Mouse (Mus musculus) embryonic stem cell, embryonic (primary cell): ENCODE results near the gene Fam71e1.

Experiments used
- CTCF ChIA-PET, 4 experiments: fragments of 300-600 bp in 2 of 4; fragments of 350-600 bp in 2 of 4; sonication (Branson Sonifier 250); formaldehyde crosslinking; loops; one replicate each; lab custom pipeline; 2022; ENCODE audit warnings: inconsistent platforms in 2 of 4; lab: Charles Lee
- POLR2A ChIA-PET, 4 experiments: fragments of 300-600 bp in 2 of 4; fragments of 350-600 bp in 2 of 4; sonication (Branson Sonifier 250); formaldehyde crosslinking; loops; one replicate each; lab custom pipeline; 2022; ENCODE audit warnings: antibody characterized with exemption in 4 of 4, inconsistent platforms in 1 of 4; lab: Charles Lee

Fam71e1 gene

DNA sequence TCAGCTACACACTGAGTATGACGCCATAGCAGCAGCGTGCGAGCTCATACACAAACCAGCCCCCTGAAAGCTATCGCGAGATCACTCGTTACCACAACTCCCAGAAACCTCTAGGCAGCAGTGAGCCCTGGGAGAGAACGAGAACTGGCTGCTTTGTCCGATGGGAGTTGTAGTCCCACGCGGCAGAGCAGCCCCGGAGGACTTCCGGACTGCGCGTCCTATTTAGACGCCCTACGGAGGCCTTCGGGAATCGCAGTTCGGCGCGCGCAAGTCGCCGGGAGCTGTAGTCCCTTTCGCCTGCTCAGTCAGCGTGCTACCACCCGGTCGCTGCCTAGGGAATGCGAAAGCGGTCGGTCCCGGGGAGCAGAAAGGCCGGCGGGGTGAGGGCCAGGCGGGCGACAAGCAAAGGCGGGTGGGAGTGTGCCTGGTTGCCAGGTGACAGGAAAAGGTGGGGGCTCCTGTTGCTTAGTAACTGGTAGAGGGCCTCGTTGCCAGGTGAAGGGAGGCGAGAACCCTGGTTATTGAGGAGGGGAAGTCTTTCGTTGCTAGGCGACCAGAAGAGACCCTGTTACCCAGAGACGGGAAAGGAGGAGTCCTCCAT is 28.5 kb upstream of the Fam71e1 start, which contains the start of gene Josd2:
Gene Josd2 (plus strand): TSS at position 170 of the 601 bp plus-strand sequence.
- POLR2A ChIA-PET = interaction anchor here in 3 of 4 experiments (0.5 to 4.1 kb wide), 51 partner anchors 17 to 796 kb away, joined by 3 to 52 read pairs (median 4); partner anchors contain the start of genes Emc10 (in 3 of the 3), Fam71e1 (in 3 of the 3), Pold1 (in 2 of the 3) and 1700028J19Rik (in 1 of the 3)
- CTCF ChIA-PET = interaction anchor here in 3 of 4 experiments (0.6 to 1.6 kb wide), 10 partner anchors 17 to 485 kb away, joined by 3 to 7 read pairs (median 3); partner anchors contain the start of genes Emc10 (in 1 of the 3) and Fam71e1 (in 1 of the 3)

DNA sequence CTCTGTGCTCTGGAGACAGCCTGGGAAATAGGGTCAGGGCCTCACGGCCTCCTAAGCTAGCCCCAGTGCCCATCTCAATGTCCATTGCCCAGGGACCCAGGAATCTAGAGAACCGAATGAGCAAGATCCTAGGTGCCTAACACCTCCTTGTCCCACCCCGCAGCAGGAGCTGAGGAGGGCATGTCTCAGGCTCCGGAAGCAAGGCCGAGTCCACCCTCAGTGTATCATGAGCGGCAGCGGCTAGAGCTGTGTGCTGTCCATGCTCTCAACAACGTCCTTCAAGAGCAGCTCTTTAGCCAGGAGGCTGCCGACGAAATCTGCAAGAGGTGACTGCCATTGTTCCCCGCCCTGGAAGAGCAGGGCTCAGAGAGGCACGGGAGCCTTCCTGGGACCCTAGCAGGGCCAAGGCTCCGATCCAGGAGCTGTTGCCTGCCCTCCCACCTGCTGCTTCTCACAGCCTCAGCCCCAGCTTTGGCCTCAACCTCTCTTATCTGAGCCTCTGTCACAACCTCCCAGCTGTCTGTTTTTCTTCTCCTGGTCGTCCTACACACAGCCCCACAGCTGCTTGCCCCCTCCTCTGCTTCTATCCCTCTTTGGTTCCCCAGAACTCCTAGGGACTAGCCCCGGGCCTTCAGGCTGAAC is 27.6 kb upstream of the Fam71e1 start:
- POLR2A ChIA-PET = interaction anchor here in 3 of 4 experiments (0.5 to 4.1 kb wide), 19 partner anchors 17 to 352 kb away, joined by 3 to 52 read pairs (median 5); partner anchors contain the start of genes Emc10 (in 2 of the 3), Fam71e1 (in 2 of the 3), 1700028J19Rik (in 1 of the 3) and 2410002F23Rik (in 1 of the 3)
- CTCF ChIA-PET = interaction anchor here in 3 of 4 experiments (0.6 to 1.9 kb wide), 6 partner anchors 16 to 357 kb away, joined by 3 to 5 read pairs (median 3); no protein-coding TSS in a partner anchor

DNA sequence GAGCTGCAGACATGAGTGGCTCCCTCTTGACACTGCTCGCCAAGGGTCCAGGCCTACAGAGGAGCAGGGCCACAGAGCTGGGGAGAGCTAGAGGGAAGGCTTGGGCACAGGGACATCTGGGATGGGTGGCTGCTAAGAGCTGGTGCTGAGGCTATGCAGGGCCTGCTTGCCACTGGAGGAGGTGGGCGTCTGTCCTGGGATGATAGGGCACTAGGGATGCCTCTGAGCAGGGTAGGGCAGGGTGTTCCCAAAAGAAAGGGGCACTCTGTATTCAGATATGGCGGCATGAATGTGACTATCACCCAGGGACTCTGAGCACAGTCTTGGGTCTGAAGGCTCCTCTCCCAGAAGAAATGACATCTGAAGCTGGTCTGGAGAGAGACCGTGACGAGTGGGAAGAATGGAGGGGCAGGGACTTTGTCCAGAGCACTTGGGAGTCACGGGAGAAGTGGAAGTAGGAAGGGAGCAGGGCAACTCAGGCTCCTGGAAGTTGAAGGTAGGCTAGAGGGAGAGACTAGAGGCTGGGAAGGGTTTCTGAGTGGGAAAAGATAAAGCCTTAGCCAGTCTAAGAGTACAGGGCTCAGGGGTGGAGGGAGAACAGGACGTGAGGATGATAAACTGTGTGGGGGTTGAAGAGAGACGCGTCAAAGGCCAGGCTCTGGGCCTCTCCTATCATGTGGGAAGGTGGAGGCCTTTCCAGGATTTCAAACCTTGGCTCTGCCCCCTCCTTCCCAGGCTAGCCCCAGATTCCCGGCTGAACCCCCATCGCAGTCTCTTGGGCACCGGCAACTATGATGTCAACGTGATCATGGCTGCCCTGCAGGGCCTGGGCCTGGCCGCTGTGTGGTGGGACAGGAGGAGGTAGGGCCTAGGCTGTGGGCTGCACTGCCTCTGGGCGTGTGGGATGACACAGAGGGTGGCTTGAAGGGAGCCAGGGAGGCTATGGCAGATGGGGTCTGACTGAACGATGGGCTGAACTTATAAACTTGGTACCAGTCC is 26.4 kb upstream of the Fam71e1 start:
- ChIA-PET POLR2A (interaction anchor here in 3 of 4 experiments (0.8 to 4.1 kb wide), 6 partner anchors 15 to 67 kb away, joined by 3 to 52 read pairs (median 20); partner anchors contain the start of genes Emc10 (in 2 of the 3) and Fam71e1 (in 2 of the 3)), CTCF (interaction anchor here in 1 of 4 experiments (1.9 kb wide), 1 partner anchor 207 kb away, joined by 4 read pairs; no protein-coding TSS in a partner anchor)

DNA sequence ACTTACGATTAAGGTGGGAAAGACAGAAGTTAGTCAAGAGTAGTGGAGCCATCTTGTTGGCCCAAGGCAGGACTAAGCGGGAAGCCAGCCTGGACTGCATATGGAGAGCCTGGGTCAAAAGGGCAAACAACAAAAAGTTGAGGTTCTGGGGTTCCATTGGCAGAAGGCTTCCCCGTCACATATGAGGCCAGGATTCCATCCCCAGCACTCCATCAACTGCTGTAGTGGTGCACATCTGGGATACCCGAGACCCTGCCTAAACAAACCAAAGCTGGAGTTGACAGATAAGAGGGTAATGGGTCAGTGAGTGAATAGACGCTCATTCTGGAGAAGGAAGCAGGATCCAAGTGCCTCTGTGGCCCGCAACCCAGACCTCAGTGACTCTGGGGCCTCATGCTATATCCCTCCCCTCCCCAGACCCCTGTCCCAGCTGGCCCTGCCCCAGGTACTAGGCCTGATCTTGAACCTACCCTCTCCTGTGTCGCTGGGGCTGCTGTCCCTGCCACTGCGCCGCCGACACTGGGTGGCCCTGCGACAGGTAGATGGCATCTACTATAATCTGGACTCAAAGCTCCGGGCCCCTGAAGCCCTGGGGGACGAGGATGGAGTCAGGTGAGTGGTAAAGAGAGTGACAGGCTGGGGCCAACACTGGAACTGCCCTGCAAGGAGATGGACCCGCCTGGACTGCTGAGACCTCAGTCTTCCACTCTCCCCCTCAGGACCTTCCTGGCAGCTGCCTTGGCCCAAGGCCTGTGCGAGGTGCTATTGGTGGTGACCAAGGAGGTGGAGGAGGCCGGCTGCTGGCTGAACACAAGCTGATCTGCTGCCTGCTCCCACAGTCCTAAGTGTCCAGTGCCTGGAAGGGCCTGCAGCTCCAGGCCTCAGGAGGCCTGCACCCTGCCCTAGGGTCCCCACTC is 25.4 kb upstream of the Fam71e1 start:
- CTCF ChIA-PET = interaction anchor here in 1 of 4 experiments (0.5 kb wide), 1 partner anchor 511 kb away, joined by 6 read pairs; no protein-coding TSS in a partner anchor
- POLR2A ChIA-PET = interaction anchor here in 2 of 4 experiments (0.7 to 1.8 kb wide), 6 partner anchors 8 to 131 kb away, joined by 3 to 6 read pairs (median 4); partner anchors contain the start of genes Emc10 (in 1 of the 2) and Fam71e1 (in 1 of the 2)

DNA sequence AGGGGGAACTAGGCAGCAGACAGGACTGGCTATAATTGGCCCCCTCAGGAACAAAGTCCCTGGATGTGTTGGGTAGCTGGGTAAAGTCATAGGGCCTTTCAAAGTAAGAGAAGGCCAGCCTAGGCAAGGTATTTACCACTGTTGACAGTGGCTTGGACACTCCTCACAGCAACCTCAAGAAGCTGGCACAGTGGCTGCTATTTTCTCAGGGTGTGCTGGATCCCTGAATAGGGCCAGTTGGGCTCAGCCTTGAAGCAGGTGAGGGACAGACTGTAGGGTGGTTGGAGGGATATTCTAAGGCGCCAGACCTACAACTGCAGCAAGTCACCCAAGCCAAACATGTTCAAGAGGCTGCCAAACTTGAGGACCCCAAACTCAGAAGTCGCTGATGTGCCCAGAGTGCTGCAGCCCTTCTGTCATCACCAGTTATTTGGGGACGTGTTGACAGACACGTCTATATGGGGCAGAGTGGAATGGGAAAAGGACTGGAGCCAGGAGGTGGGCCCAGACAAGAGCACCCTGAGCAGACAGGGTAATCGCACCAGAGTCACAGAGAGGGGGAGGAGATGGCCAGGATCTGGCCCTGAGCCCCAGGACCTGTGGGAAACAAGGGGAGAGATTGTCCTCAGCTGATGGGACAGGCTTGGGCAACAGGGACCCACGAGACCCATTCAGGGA is 24.4 kb upstream of the Fam71e1 start:
- POLR2A ChIA-PET = interaction anchor here in 2 of 4 experiments (1.1 to 1.8 kb wide), 4 partner anchors 9 to 132 kb away, joined by 3 to 6 read pairs (median 4); partner anchors contain the start of genes Emc10 (in 1 of the 2) and Fam71e1 (in 1 of the 2)
- CTCF ChIA-PET = interaction anchor here in 1 of 4 experiments (0.5 kb wide), 1 partner anchor 510 kb away, joined by 6 read pairs; no protein-coding TSS in a partner anchor

DNA sequence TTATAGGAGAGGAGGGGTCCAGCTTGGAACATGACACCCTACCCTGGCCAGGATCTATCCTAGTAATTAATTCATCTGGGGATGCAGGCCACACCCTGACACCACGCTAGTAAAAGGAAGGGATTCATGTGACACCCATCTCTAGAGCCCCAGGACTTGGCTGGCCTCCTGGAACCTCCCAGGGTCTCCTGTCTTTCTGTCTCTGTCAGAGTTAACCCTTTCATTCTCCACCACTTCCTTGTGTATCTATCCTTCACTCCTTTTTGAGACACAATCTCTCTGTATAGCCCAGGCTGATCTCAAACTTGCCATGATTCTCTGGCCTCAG is 23.9 kb upstream of the Fam71e1 start:
- CTCF ChIA-PET = no interaction called here
- POLR2A ChIA-PET = interaction anchor here in 1 of 4 experiments (1.8 kb wide), 1 partner anchor 112 kb away, joined by 5 read pairs; no protein-coding TSS in a partner anchor

DNA sequence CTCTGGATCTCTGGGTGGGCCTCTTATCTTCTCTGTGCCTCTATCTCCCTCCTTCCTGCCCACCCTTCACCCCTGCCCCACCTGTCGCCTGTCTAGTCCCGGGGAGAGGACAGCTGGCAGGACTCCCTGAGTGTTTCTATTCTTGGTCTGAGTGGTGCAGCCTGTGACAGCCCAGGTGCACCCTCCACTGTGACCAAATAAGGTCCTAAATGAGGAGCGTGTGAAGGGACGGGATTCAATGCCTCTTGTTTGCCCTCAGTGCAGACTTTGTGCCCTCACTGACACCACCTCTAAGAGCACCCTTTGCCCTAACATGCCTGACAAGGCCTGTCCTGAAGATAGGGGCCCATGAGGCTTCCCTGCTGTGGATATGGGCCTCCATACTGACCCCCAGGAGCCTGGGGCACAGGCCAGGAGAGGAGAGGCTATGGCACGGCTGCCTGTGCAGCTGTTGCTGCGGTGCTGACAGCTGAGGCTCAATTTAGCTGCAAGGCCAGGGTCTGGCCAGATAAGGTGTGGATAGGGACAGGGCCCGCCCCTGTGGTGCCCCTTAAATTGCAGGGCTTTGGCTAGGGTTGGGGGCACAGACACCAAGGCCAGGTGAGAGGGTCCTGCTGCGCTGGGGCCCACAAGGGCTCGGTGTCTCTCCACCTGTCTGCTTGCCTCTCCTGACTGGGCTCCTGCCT is 23.3 kb upstream of the Fam71e1 start:
- ChIA-PET POLR2A (interaction anchor here in 1 of 4 experiments (0.9 kb wide), 1 partner anchor 46 kb away, joined by 3 read pairs; no protein-coding TSS in a partner anchor), CTCF (interaction anchor here in 1 of 4 experiments (0.6 kb wide), 1 partner anchor 81 kb away, joined by 4 read pairs; no protein-coding TSS in a partner anchor)

DNA sequence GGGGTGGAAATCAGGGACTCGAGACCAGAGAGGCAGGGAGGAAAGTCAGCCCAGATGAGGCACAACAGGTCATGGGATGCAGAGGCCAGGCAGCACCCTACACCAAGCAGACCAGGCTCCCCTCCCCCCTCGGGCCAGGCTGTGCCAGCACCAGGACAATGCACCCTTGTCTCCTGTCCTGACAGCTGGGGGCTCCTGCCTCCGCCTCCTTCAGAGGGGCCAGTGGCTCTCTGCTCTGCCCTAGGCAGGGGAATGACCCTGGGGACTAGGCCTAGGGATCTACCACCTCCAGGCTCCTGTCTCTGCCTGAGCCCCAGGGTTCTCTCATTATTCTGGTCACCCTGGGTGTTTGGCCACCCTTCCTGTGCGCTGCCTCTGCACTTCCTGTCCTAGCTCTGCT is 22.0 kb upstream of the Fam71e1 start:
- POLR2A ChIA-PET = interaction anchor here in 2 of 4 experiments (0.8 to 1.3 kb wide), 2 partner anchors 11 kb away, joined by 4 to 6 read pairs; no protein-coding TSS in a partner anchor
- CTCF ChIA-PET = no interaction called here

DNA sequence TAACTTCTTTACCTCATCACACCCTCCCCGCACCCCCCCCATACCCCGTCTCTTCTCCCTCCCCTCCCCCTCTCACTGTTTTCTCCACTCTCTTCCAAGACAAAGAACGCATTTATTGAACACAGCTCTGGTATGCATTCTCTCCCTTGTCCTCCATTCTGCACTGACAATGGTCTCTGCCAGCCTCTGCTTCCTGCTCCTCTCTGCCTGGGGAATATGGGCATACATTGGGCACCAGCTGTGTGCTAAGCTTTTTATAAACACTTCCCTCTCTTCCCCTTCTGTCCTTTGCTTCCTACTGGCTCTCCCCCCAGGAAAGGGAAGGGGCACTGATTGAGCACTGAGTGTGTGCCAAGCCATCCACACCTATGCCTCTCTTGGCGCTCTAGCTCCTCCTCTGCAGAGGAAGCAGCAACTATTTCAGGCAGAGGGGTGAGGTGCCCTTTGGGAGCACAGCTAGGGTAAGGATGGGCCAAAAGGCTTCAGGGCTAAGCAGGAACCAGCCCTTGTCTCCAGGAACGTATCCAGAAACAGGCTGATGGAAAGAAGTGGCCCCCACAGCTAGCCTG is 21.3 kb upstream of the Fam71e1 start:
- ChIA-PET POLR2A (interaction anchor here in 3 of 4 experiments (0.6 to 1.3 kb wide), 4 partner anchors 10 to 36 kb away, joined by 3 to 6 read pairs (median 4); no protein-coding TSS in a partner anchor), CTCF (interaction anchor here in 2 of 4 experiments (0.6 to 0.7 kb wide), 2 partner anchors 10 to 212 kb away, joined by 3 read pairs; no protein-coding TSS in a partner anchor)

DNA sequence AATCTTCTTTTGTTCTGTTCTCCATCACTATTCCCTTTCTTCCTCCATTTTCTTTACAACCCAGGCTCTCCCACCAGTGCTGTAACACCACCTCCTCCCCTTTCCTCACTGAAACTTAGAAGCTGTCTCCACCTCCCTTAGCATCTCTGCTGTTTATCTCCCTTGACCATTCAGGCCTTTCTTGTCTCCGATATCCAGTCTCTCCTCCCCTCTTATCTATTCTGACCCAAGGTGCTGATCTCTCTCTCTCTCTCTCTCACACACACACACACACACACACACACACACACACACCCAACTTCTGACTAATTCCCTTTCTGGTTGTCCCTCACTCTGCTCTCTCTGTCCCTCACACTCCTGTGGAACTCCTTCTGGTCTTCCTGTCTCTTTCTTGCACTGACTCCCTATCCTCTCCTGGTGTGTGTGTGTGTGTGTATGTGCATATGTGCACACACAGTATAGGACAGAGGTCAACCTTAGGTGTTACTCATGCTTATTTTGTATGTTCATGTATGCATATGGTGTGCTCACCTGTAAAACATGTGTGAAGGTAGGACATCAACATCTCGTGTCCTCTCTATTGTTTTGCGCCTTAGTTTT is 13.4 kb upstream of the Fam71e1 start:
- POLR2A ChIA-PET = no interaction called here
- CTCF ChIA-PET = no interaction called here

DNA sequence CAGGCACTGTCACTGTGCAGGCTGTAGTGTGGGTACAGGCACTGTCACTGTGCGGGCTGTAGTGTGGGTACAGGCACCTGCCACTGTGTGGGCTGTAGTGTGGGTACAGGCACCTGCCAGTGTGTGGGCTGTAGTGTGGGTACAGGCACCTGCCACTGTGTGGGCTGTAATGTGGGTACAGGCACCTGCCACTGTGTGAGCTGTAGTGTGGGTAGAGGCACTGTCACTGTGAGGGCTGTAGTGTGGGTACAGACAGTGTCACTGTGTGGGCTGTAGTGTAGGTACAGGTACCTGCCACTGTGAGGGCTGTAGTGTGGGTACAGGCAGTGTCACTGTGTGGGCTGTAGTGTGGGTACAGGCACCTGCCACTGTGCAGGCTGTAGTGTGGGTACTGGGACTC is 12.3 kb upstream of the Fam71e1 start:
- POLR2A ChIA-PET = interaction anchor here in 2 of 4 experiments (0.5 to 1.6 kb wide), 3 partner anchors 16 to 608 kb away, joined by 4 to 6 read pairs (median 5); partner anchors contain the start of genes Josd2 (in 1 of the 2) and Rcn3 (in 1 of the 2)

DNA sequence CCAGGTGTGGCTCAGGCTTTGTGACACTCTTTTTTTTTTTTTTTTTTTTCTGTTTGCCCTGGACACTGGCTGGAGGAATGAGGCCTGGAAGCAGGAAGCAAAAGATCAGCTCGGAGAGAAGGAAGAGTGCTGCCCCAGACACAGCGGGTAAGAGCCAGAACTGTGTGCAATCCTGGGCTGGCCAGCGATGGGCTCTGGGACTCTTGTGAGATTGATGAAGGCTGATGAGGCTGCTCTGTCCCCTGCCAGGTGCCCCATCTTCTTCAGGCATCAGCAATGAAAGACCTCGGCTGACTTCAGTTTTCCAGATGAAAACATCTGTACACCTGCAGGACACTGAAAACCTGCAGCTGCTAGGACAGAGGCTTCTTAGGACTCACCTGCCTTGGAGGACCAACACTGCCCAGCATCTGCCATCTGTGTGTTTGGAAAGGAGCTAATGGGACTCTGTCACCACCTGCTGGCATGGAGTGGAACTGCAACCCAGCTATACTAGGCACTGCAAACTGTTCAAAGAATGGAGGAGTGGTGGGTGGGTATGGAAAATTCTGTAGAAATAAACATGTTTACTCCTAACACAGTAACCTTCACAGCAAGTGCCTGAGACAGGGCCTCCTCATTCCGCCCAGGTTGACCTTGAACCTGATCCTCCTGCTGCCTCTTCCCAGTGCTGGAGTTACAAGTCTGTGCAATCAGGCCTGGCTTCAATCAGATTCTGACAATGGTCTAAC is 11.4 kb upstream of the Fam71e1 start:
- CTCF ChIA-PET = interaction anchor here (0.5 to 3.5 kb wide), 57 partner anchors 8 to 691 kb away, joined by 3 to 23 read pairs (median 4); partner anchors contain the start of genes Emc10 (in 1 of the 4), Fam71e1 (in 1 of the 4), Josd2 (in 1 of the 4) and Lrrc4b (in 1 of the 4)

More for the DNA sequence above, 12.3 kb upstream of the Fam71e1 start:
- CTCF ChIA-PET = interaction anchor here in 3 of 4 experiments (0.5 to 3.5 kb wide), 3 partner anchors 13 to 85 kb away, joined by 3 to 23 read pairs (median 4); partner anchors contain the start of genes Emc10 (in 1 of the 3) and Fam71e1 (in 1 of the 3)

More for the DNA sequence above, 11.4 kb upstream of the Fam71e1 start:
- POLR2A ChIA-PET = interaction anchor here (0.5 to 5.3 kb wide), 59 partner anchors 9 to 751 kb away, joined by 3 to 100 read pairs (median 4); partner anchors contain the start of genes Emc10 (in 3 of the 4), Fam71e1 (in 3 of the 4), Josd2 (in 3 of the 4) and 1700028J19Rik (in 1 of the 4)
